Mouse (Mus musculus) frontal cortex, postnatal 25 days (tissue): Measurements from ENCODE around the gene Htr1f.
A peak's percentile ranks its signal among the peaks of the same experiment; 100 is the strongest.
"Not testable (repeated sequence)": the region's sequence is repeated elsewhere in the genome, so short reads cannot be mapped to it uniquely, and the experiment has no call there.

Source experiments
- DNase-seq, 2 experiments: peaks; one replicate each; pipeline ENCODE4 v3.0.0; 2022; ENCODE audit warnings: low spot score in 2 of 2

The Htr1f gene

GRCm38 (mm10) chr16:65105184-65105931, at the start of gene Htr1f:
Gene Htr1f (minus strand): TSS chr16:65105854.
- DNase-seq: no peak

GRCm38 (mm10) chr16:65139771-65140170, 34.1 kb upstream of the Htr1f start:
- no peak for DNase-seq

- DNase-seq: no peak
Observed at GRCm38 (mm10) chr16:65129391-65129790, 23.7 kb upstream of the Htr1f start.

GRCm38 (mm10) chr16:65127846-65128245, 22.2 kb upstream of the Htr1f start:
- no peak for DNase-seq

DNA sequence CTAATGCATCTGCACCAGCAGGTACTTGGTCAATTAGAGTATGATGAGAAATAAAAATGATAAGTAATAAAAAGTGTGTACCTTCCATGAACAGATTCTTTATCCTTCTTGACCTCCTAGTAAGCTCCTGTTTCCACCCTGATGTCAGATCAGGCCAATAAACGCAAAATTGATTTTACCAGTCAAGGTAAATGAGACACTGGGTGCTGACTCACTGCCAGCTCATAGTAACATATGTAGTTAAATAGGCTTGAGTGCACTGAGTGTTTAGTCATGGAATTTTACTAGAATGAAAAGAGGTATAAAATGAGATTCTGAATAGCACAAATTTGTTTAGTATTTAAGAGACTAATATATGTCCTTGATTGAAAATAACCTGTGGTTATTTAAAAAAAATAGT, 6.6 kb upstream of the Htr1f start:
- DNase-seq: no peak

DNA sequence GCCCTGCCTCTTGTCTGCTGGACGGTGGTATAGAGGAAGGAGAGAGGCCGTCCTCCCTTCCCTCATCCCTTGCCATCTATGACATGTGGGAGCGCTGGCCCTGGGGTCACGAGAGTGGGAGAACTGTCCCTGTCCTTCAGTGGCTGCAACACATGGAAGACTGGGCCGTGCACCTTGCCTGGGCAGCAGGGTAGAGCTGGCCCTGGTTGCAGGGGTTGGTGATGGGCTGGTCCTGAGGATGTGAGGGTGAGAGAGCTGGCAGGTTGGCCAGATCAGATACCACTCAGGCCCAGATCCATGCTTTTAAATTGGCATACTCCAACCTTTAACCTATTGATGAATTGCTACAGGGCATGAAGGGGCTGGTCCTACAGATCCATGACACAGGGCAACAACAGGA, 12.1 kb downstream of the Htr1f start:
- DNase-seq: no peak

DNA sequence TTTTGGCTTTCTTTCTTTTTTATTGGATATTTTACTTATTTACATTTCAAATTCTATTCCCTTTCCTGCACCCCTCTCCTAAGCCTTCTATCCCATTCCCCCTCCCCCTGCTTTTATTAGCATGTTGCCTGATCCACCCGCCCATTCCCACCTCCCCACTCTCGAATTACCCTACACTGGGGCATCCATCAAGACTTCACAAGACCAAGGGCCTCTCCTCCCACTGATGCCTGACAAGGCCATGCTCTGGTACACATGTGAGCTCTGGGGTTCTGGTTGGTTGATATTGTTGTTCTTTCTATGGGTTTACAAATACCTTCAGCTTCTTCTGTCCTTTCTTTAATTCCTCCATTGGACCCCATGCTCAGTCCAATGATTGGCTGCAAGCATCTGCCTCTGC, 22.2 kb downstream of the Htr1f start:
- no peak for DNase-seq

- DNase-seq: no peak
Observed at GRCm38 (mm10) chr16:65069867-65070266, 35.8 kb downstream of the Htr1f start.

DNA sequence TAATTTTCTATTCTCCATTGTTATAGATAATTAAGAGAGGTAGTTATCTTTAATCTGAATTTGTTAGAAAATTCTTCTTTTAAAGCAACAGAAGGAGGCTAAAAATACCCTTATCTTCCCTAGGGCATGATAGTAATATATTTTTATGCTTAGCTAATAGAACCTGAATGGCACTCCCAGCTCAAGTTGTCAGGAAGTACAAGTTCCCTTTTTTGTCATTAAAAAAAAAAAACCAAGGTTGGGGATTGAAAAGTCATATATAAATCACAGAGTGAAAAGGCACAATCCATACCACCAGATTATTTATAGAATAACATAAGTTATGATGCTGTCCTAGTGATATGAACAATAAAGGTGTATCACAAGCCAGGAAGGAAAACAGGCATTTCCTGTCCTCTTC, 39.4 kb downstream of the Htr1f start:
- DNase-seq: no peak

DNA sequence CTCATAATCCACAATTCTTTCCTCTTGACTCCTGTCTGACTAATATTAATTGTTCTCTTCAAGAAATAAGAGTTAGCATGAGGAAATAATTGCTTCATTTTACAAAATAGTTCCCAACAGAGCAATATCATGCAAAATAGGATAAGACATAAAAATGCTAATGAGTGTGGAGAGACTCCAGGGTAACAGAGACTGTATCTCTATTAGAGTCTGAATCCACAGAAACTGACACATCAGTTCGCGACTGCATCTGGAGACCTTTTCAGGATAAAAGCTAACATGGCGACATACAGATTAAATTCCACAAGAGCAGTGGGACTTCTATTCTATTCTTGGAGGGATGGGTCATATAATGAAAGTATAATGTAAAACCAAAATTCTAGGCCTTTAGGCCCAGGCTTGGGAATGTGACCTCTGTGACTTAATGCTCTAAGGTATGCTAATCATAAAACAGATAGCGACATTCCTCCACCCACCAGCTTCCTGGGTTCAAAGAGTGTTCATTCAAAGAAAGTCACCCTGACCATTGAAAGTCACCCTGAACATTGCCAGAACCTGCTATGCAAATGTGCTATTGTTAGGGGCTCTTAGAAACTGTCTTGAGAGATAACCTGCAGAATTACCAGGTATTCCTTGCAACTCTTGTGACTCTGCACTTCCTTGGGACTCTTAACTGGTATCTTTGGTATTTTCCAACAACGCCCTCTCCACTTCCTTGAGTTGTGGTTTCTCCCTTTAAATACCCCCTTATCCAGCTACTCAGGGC, 67.8 kb downstream of the Htr1f start:
- DNase-seq: not testable (repeated sequence)

DNA sequence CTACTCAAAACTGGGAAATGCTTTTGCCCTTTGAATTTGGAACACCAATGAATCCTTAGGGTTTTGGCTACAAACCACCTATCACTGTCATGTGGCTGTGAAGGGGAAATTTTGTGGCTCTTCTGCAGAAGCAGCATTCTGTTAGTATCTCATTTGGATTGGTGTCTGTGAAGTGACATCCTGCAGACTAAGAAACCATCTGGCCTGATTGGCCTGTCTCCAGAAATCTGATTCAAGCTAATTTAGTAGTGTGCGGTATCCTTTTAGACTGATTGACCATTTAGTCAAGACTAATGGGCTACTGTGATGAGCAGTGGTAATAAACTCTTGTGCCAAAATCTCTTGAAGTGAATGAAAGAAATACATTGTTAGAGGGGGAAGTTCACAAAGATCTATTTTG, 76.0 kb downstream of the Htr1f start:
- DNase-seq: peak in 1 of 2 experiments; percentile 15

DNA sequence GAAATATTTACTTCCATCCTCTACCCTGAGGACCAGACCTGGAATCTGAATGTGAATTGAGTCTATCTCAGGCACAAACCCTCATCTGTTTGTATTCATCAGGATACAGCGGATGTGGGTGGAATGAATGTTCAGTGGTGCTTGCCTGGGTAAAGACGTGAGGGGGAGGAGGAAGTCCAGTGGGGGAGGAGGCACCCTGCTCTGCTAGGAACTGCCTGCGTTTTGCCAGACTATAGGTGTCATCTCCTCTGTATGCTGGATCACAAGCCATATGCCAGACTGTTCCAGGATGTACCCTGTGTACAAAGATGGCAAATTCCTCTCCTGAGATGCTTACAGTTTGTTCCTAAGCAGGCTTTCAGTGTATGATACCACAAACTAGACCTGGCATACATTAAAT, 83.3 kb downstream of the Htr1f start:
- peak in 1 of 2 experiments; percentile 13 for DNase-seq

DNA sequence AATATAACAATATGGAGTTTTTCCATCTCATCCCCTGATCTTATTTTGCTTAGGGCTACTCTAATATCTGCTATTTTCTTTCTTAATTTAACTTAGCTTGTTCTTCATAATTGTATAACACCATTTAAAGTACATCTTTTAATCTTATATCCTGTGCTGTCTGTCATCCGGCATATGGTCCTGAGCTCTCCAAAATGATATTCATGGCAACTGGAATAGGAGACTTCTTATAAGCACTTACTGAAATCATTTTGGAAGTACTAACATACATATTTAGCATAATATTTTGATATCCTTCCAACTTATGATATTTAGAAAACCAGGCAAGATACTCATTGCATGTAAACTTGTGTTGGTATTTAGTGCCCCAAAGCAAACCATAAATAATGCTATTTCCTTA, 86.9 kb downstream of the Htr1f start:
- DNase-seq: no peak

GRCm38 (mm10) chr16:65018134-65018533, 87.5 kb downstream of the Htr1f start:
- no peak for DNase-seq

DNA sequence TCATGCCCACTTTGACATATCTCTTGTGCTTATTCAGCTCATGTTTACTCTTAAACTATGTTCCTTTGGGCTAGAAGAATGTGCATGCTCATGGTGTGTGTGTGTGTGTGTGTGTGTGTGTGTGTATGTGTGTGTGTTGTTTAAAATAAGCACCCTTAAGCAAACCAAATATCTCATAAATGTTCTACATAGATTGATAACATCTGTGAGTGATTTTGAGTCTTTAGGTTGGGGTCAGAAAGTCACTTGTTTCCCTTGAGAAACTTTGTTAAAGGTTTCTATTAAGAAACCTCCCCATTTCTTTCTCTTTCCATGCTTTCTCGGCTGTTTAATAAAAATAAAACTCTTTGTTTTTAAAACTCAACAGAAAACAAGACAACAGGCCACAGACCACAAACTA, 88.1 kb downstream of the Htr1f start:
- DNase-seq: no peak

GRCm38 (mm10) chr16:65015241-65015640, 90.4 kb downstream of the Htr1f start:
- DNase-seq: no peak

- no peak for DNase-seq
Observed at GRCm38 (mm10) chr16:65001993-65002821, 103.4 kb downstream of the Htr1f start.

DNA sequence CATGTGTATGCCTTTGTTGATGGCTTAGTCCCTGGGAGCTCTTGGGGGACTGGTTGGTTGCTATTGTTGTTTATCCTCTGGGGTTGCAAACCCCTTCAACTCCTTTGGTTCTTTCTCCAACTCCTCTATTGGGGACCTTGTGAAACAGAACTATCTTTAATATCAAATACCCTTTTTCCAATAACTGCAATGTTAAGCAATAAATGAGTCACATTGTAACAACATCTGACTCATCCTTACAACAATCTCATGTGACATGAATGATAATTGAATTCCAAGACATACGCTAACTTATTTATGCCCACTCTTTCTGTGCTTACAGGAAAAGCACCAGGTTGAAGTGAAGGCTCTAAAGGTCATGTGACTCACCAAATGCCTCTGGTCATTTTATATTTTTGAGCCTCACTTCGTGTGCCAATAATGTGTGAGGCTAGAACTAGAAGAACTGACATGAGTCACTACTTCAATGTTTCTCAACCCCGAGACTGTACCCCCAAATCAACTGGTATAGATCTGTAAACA, 116.3 kb downstream of the Htr1f start:
- DNase-seq: no peak

- DNase-seq: no peak
Observed at GRCm38 (mm10) chr16:64987564-64987963, 118.1 kb downstream of the Htr1f start.

DNA sequence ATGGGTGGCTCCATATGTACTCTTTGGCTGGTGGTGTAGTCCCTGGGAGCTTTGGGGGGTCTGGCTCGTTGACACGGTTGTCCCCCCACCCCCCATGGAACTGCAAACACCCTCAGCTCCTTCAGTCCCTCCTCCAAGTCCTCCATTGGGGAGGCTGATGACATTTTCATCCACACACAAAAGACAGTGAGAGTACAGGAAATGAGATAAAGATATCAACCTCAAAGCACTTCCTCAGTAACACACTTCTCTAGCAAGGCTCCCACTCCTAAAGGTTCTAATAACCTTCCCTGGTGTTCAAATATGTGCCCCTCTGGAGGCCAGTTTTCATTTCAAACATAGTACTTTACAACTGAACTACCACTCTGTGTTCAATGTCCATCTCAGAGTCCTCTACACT, 118.6 kb downstream of the Htr1f start:
- no peak for DNase-seq

DNA sequence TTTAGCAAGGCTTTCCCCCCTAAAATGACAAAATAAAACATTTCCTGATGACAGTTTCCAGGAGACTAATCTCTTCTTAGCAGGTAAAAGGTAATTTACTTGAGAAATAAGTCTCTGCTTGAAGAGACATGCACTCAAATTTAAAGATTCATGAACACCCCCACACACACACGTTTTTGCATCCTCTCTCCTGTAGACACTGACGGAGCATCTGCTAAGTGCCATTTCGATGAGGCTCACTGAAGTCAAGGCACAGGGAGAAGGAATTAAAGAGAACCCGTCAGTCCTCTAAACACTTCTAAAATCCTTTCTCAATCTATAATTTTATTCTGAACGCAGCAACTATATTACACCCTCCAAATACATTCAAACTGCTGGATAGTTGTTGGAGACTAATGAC, 131.0 kb downstream of the Htr1f start:
- DNase-seq: no peak
